Mouse (Mus musculus) megakaryocyte, embryonic 14.5 days (primary cell): Measurements from ENCODE around the gene Rnf169. TPM values are rescaled to one million over a fixed set of nuclear protein-coding genes. Genes with fewer than 3 reads are reported as not detected.

ENCODE experiments used
- H3K27me3 ChIP-seq: replicated peaks from 2 replicates; pipeline ENCODE3; 2012; ENCODE audit warnings: inconsistent platforms
- H3K36me3 ChIP-seq: replicated peaks from 2 replicates; pipeline ENCODE3; 2012; ENCODE audit warnings: low read length, inconsistent platforms, mixed read lengths
- H3K4me1 ChIP-seq: 2 replicates; pipeline ENCODE4 v1.6.1; 2012; ENCODE audit warnings: inconsistent platforms
- H3K4me3 ChIP-seq: replicated peaks from 2 replicates; pipeline ENCODE3; 2012; ENCODE audit warnings: moderate library complexity, mild to moderate bottlenecking, inconsistent platforms
- H3K9me3 ChIP-seq: 2 replicates; pipeline ENCODE4 v1.6.1; 2012; ENCODE audit warnings: inconsistent platforms
- FLI1 ChIP-seq: IDR thresholded peaks from 2 replicates; pipeline ENCODE4 v1.6.1; 2012; ENCODE audit warnings: low read length, inconsistent platforms, mixed read lengths
- GATA1 ChIP-seq: IDR thresholded peaks from 3 replicates; pipeline ENCODE4 v1.6.1; 2012; ENCODE audit warnings: mixed read lengths, low read length, inconsistent platforms, borderline replicate concordance
- polyA plus RNA-seq: library from polyadenylated mRNA; stranded (reverse); fragments of >175 nt; gene quantifications from 2 replicates; pipeline ENCODE4 v1.2.3, GENCODE M21; 2012; ENCODE audit warnings: low replicate concordance; ENCODE audit not compliant: insufficient read depth

Rnf169 gene
- polyA plus RNA-seq, 1 experiment, result 0.87 TPM

DNA sequence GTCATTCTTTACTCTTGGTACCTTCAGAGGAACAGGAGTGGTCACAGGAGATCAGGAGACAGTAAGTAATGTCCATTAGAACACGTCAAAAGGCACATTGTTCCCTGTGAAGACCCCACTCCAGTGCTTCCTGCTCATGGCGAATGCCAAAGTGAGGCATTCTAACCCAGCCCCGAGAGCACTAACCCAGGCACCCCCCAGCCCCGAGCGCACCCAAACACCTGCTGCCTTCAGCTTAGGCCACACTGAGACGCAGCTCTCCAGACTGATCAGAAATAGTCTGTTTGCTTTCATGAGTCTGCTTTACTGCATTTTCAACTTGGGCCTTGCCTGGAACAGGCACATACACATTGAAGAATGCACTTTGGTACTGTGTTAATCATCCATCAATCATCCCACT is 60.3 kb downstream of the Rnf169 start:
- H3K36me3 ChIP-seq, result peaks cover 51% of the 10 kb centered on the region
- peaks cover 48% of the 10 kb centered on the region for H3K27me3 ChIP-seq
- H3K4me1 ChIP-seq, result peaks cover 16% of the 10 kb centered on the region
- no peaks in the 10 kb centered on the region for H3K9me3 ChIP-seq
- TF ChIP-seq GATA1, result no peak
- TF ChIP-seq FLI1, result no peak
- no peak overlapping the region for H3K4me3 ChIP-seq

DNA sequence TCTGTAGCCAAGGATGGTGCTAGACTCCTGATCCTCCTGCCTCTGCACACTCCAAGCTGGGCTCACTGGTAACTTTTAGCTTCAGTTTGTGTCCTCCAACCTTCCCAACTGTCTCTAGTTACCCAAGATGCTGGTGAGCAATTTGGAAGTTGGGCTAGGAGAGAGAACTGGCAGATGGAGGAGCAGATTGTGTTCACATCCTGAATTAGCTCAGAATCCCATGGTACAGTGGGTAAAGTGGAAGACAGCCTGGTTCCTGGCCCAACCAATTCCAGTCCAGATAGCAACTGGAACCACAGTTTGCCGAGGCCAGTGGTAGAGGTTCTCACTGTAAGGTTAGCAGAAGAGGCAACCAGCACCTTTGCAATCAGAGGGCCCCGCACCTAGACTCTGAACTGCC is 61.1 kb downstream of the Rnf169 start:
- Histone ChIP-seq H3K36me3 (peaks cover 43% of the 10 kb centered on the region), H3K4me1 (peaks cover 16% of the 10 kb centered on the region), H3K27me3 (peaks cover 56% of the 10 kb centered on the region), H3K9me3 (no peaks in the 10 kb centered on the region), H3K4me3 (no peak overlapping the region)
- TF ChIP-seq GATA1 (no peak), FLI1 (no peak)

DNA sequence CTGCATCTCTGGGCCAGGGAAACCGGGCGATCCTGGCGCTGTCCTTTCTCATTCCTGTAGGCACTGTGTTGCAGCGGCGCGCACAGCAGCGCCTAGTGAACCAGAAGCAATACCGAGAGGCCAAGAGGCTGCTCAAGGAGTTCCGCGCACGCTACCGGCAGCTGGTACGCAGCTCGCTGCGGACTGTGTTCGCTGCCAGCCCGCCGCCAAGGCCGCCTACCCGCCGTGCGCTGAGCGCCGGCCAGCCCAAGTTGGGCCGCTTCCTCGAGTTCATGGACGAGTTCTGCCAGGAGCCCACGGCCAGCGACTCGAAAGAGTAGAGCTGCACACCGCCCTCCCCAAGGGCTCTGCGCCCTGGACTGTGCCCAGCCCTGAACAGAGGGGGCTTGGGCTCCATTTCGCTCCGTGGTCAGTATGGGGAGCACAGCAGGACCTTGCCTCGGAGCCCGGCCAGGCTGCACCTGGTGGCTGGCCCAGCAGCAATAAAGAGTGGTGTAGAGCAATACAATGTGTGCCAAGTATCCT is 62.9 kb downstream of the Rnf169 start:
- Histone ChIP-seq H3K4me3 (peak overlapping the region; percentile 85), H3K27me3 (peaks cover 72% of the 10 kb centered on the region), H3K9me3 (no peaks in the 10 kb centered on the region), H3K36me3 (peaks cover 25% of the 10 kb centered on the region), H3K4me1 (peaks cover 16% of the 10 kb centered on the region)
- no peak for TF ChIP-seq FLI1
- no peak for TF ChIP-seq GATA1

DNA sequence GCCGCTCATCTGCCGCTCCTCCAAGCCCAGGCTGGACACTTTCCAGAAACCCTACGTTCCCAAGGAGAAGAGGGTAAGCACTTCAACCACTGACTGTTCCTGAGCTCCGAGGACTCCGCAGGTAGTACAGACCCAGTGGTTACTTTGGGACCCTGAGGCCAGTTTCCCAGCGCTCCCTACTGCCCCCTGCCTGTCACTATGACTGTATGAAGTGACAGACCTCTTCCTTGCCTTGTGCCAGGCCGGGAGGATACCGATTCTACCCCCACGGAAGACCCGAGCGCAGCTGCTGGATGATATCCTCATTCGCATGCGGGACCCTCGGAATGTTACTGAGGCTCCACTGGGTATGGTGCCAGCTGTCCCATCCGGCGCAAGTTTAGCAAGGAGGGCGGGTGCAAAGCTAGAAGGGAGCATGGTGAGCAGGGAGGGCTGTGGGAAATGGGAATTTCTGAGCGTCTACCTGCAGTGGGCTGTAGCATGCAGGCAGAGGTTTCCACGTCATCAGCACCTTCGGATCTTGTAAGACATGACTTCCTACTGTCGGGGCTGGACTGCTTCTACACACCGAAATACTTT is 63.4 kb downstream of the Rnf169 start:
- Histone ChIP-seq H3K9me3 (no peaks in the 10 kb centered on the region), H3K36me3 (peaks cover 22% of the 10 kb centered on the region), H3K27me3 (peaks cover 73% of the 10 kb centered on the region), H3K4me1 (peaks cover 16% of the 10 kb centered on the region), H3K4me3 (peak overlapping the region; percentile 85)
- TF ChIP-seq GATA1 (no peak), FLI1 (no peak)

DNA sequence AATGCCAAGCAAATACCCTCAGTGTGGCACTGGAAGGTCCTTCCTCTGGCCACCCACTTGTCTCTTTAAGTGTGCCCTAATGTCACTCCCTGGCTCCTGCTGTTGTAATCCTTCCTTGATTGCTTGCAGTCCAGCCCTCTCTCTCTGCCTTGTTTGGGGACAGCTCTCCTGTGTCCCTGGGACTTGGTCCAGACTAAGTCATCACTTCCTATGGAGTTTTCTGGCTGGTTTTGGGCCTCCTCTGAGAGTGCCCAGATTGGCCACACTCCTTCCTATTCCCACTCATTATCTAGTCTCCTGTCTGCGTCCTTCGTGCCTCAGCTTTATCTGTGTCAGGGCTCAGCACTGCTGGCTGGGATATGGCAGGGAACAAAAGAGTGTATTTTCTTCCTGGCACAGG is 64.7 kb downstream of the Rnf169 start:
- peaks cover 4% of the 10 kb centered on the region for H3K9me3 ChIP-seq
- H3K36me3 ChIP-seq, result peaks cover 10% of the 10 kb centered on the region
- H3K27me3 ChIP-seq, result peaks cover 85% of the 10 kb centered on the region
- no peak for TF ChIP-seq FLI1
- no peak for TF ChIP-seq GATA1
- H3K4me3 ChIP-seq, result no peak overlapping the region
- H3K4me1 ChIP-seq, result peaks cover 16% of the 10 kb centered on the region

DNA sequence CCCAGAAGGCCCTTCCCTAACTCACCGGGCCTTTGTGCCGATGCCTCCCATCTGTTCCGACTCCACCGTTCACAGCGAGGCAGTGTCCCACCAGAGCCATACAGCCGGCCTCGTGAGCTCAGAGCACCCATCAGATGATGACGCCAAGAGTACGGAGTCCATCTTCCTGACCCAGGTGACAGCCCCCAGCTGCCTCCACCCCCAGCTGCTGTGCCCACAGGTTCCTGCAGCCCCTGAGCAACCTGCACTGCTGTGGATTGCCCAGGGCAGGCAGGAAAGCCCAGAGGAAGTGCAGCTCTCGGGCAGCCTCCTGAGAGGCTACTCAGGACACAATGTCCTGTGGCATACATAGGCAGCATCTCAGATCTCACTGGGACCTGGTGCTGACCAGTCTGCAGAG is 65.9 kb downstream of the Rnf169 start:
- Histone ChIP-seq H3K36me3 (peaks cover 3% of the 10 kb centered on the region), H3K4me1 (peaks cover 16% of the 10 kb centered on the region), H3K4me3 (no peak overlapping the region), H3K27me3 (peaks cover 87% of the 10 kb centered on the region), H3K9me3 (peaks cover 12% of the 10 kb centered on the region)
- no peak for TF ChIP-seq GATA1
- no peak for TF ChIP-seq FLI1

DNA sequence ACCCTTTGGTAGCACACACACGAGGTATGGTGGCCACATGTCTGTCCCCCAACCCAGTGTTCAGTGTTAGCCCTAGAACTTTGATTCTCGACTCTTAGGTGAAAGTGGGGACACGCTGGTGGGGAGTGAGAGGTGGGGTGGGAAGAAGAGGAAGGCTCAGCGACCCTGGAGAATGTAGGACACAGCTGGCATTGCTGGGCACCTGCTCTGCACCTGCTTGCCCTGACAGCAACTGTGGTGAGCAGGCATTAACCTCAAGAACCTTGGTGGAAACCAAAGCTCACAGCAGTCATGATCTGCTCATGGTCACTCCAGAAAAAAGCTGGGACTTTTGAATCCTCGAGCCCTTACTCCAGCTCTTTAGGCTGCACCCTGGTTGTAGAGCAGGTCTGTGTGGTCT is 69.2 kb downstream of the Rnf169 start:
- Histone ChIP-seq H3K36me3 (no peaks in the 10 kb centered on the region), H3K4me1 (peaks cover 3% of the 10 kb centered on the region; the same call in 1 of the 2 replicates), H3K9me3 (peaks cover 12% of the 10 kb centered on the region), H3K4me3 (no peak overlapping the region), H3K27me3 (peaks cover 68% of the 10 kb centered on the region)
- TF ChIP-seq GATA1 (no peak), FLI1 (no peak)

DNA sequence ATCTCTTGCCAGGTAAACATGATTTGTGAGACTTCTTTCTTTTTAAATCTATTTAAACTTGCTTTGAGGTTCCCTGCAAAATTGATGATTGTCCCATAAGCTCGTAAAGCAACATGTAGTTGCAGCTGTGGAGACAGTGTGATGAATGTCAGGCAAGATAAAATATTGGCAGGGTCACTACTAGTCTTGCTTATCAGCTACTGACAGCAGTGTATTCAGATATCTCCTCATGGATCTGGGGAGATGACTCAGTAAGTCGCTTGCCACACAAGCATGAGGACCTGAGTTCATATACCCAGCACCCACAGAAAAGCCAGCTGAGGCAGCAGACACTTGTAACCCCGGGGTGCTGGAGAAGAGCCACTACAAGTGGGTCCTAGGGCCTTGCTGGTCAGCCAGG is 72.8 kb downstream of the Rnf169 start:
- H3K9me3 ChIP-seq, result peaks cover 12% of the 10 kb centered on the region
- H3K4me1 ChIP-seq, result peaks cover 13% of the 10 kb centered on the region
- H3K27me3 ChIP-seq, result peaks cover 65% of the 10 kb centered on the region
- H3K36me3 ChIP-seq, result no peaks in the 10 kb centered on the region
- no peak overlapping the region for H3K4me3 ChIP-seq
- TF ChIP-seq FLI1 (no peak), GATA1 (no peak)

DNA sequence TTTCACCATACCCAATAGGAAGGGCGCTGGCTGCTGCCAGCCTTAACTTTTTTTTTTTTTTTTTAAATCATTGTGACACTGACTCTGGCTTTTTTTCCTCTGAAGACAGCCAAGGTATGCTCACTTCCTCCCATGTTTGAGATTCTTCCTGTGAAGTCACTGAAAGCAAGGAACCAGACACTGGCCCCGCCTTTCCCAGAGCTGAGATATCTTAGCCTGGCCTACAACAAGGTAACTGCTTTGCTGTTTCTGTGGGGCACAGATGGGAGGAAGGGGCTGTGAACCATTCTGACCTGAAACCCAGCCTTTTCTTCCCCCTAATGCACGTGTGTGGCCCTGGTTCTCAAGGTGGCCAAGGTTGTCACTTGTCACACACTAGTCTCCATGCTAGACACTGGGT is 73.9 kb downstream of the Rnf169 start:
- Histone ChIP-seq H3K9me3 (peaks cover 12% of the 10 kb centered on the region), H3K27me3 (peaks cover 69% of the 10 kb centered on the region), H3K36me3 (no peaks in the 10 kb centered on the region), H3K4me3 (no peak overlapping the region), H3K4me1 (peaks cover 13% of the 10 kb centered on the region)
- TF ChIP-seq FLI1, result no peak
- TF ChIP-seq GATA1, result no peak

DNA sequence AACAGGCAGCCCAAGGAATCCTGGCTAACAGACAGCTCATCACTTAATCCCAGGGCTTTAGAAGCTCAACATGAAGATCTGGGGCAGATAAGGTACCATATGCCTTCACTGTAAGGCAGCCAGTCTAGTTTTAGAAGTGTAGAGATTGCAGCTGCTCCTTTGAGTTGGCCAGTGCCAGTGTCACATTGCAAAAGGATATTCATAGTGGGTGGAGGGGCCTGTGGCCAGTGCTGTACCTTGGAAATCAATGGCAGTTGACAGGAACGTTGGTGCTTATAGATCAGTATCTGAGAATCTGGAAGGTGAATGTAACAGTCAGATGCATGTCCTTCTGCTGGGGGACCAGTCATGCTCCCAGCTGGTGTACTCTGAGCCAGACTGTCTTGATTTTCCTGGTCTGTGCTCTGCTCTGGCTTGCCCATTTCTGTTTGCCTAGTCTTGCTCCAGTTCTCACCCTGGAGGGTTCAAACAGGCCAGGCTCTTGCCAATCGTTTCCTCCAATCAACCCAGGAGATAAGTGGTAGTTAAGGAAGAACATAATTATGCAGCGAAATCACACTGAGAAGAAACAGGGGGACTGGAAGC is 75.7 kb downstream of the Rnf169 start:
- Histone ChIP-seq H3K9me3 (no peaks in the 10 kb centered on the region), H3K4me3 (no peak overlapping the region), H3K27me3 (peaks cover 66% of the 10 kb centered on the region), H3K36me3 (no peaks in the 10 kb centered on the region), H3K4me1 (peaks cover 13% of the 10 kb centered on the region)
- TF ChIP-seq GATA1 (no peak), FLI1 (no peak)
